Mouse (Mus musculus) lung, embryonic 15.5 days (tissue): ENCODE results near the gene Olfr1418. TPM values are rescaled to one million over a fixed set of nuclear protein-coding genes. Genes with fewer than 3 reads are reported as not detected.
"Not testable (repeated sequence)": the region's sequence is repeated elsewhere in the genome, so short reads cannot be mapped to it uniquely, and the experiment has no call there.

ENCODE experiments used
- ATAC-seq: fragments of 200-750 bp; cut with Nextera tagmentation; 2 replicates; pipeline ENCODE4 v1.8.0; 2017; ENCODE audit warnings: moderate number of reproducible peaks, borderline replicate concordance; ENCODE audit not compliant: low FRiP score, low TSS enrichment; ENCODE audit errors: extremely low read depth
- H3K27ac ChIP-seq: fragments of 300-500 bp; sonication (generic); 2 replicates; pipeline ENCODE4 v1.5.1; 2015; ENCODE audit warnings: moderate library complexity, mild to moderate bottlenecking, inconsistent platforms
- H3K27me3 ChIP-seq: fragments of 300-500 bp; sonication (generic); 2 replicates; pipeline ENCODE4 v1.6.1; 2015; ENCODE audit warnings: inconsistent platforms
- H3K36me3 ChIP-seq: fragments of 300-500 bp; sonication (generic); 2 replicates; pipeline ENCODE4 v1.6.1; 2015; ENCODE audit warnings: inconsistent platforms
- H3K4me1 ChIP-seq: fragments of 300-500 bp; sonication (generic); 2 replicates; pipeline ENCODE4 v1.6.1; 2015; ENCODE audit warnings: inconsistent platforms
- H3K4me2 ChIP-seq: fragments of 300-500 bp; sonication (generic); 2 replicates; pipeline ENCODE4 v1.6.1; 2015; ENCODE audit warnings: inconsistent platforms, mild to moderate bottlenecking, moderate library complexity
- H3K4me3 ChIP-seq: fragments of 300-500 bp; sonication (generic); 2 replicates; pipeline ENCODE4 v1.5.1; 2015; ENCODE audit warnings: mild to moderate bottlenecking, inconsistent platforms
- H3K9ac ChIP-seq: fragments of 300-500 bp; sonication (generic); 2 replicates; pipeline ENCODE4 v1.6.1; 2015; ENCODE audit warnings: inconsistent platforms
- H3K9me3 ChIP-seq: fragments of 300-500 bp; sonication (generic); 2 replicates; pipeline ENCODE4 v1.6.1; 2016; ENCODE audit warnings: inconsistent platforms
- WGBS: fragments of 180-500 bp; shearing (Covaris S2); methylation state at CpG from one replicate; pipeline ENCODE4 v1.1.7; 2015; 5-methylcytosine and 5-hydroxymethylcytosine counted together
- polyA plus RNA-seq: library from polyadenylated mRNA; unstranded; fragments of >200 nt; fragmentation: Nextera tagmentation; extraction: Ambion mirVana; gene quantifications from 2 replicates; pipeline ENCODE4 v1.2.1, GENCODE M21; 2015

Olfr1418 gene
- not detected in 2 replicates for polyA plus RNA-seq

DNA sequence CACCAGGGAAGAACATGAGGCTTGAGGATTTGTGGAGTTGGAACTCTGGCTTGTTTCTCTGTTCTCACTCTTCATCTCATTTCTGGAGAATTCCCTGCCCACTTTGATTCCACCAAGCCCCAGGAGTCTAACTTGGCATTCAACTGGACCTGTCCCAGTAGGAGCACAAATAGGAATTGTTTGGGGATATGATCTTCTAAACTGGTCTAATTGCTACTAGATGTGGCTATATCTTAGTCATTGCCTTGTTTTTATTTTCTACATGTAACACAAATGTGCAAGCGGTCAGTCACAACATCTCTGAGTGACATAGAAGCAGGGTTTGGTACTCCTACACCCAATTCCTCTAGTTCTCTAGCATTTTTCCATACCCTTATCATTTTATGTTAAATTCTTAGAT lies at the start of gene Olfr1418:
Gene Olfr1418, minus strand, starts transcription at position 101 of the 400 bp plus-strand sequence.
- Histone ChIP-seq H3K36me3 (no peaks in the 10 kb centered on the region), H3K4me2 (no peak within 1 kb of the TSS), H3K9me3 (no peaks in the 10 kb centered on the region), H3K4me1 (no peaks in the 10 kb centered on the region), H3K9ac (no peak within 1 kb of the TSS), H3K27me3 (no peaks in the 10 kb centered on the region), H3K4me3 (no peak within 1 kb of the TSS), H3K27ac (no peak within 1 kb of the TSS)
- 89% methylated on average over 1 of the region's 1 CpGs for WGBS
- no peak for ATAC-seq

DNA sequence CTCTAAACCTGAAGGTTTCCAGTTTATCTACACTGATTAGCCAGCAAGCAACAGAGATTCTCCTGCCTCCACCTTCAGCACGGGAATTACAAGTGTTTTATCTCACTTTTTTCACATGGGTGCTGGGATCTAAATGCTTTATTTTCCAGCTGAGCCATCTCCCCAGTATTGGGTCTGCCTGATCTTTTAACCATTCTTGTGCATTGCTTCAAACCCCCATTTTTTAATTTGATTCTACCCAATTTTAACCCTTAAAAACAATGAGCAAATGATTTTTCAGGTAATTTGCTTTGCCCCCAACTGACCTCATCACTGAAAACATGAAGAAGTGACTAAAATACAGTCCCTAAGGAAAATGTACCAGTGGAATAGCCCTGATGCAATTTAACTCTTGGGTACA lies 25.4 kb upstream of the Olfr1418 start, which contains the start of gene Olfr1420:
Gene Olfr1420, plus strand, starts transcription at position 301 of the 400 bp plus-strand sequence.
- Histone ChIP-seq H3K4me2 (no peak within 1 kb of the TSS), H3K27me3 (no peaks in the 10 kb centered on the region), H3K9me3 (no peaks in the 10 kb centered on the region), H3K4me3 (no peak within 1 kb of the TSS), H3K4me1 (no peaks in the 10 kb centered on the region), H3K36me3 (no peaks in the 10 kb centered on the region), H3K9ac (no peak within 1 kb of the TSS), H3K27ac (no peak within 1 kb of the TSS)
- ATAC-seq, result no peak
- 42% methylated on average over 1 of the region's 1 CpGs for WGBS

- not testable (repeated sequence) for H3K27me3 ChIP-seq, H3K4me2 ChIP-seq, H3K36me3 ChIP-seq, H3K9ac ChIP-seq, H3K27ac ChIP-seq, ATAC-seq, H3K4me3 ChIP-seq, H3K4me1 ChIP-seq, H3K9me3 ChIP-seq
- WGBS, result 46% methylated on average over 22 of the region's 22 CpGs
These were observed 17.5 kb upstream of the Olfr1418 start for GRCm38 (mm10) chr19:11878404-11878803.

DNA sequence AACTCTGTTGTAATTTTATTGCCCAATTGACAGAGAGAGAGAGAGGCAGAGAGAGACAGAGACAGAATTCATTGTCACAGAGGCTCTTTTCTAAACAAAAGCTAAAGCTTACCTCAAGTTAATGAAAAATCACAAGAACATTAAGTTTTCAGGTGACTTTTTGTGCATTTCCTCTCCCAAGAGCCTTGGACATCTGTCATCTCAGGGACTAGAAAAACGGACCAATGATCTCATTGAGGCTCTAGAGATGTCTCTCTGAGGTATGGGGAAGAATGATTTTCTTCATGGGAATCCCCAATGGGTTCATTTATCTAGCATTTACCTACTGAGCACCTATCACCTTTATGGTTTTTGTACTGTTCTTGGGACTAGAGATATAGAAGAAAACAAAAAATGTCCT lies 14.1 kb upstream of the Olfr1418 start, which contains the start of gene Olfr1419:
Gene Olfr1419, minus strand, starts transcription at position 101 of the 400 bp plus-strand sequence.
- Histone ChIP-seq H3K9ac (no peak within 1 kb of the TSS), H3K4me2 (no peak within 1 kb of the TSS), H3K27me3 (no peaks in the 10 kb centered on the region), H3K27ac (no peak within 1 kb of the TSS), H3K36me3 (no peaks in the 10 kb centered on the region), H3K9me3 (no peaks in the 10 kb centered on the region), H3K4me1 (no peaks in the 10 kb centered on the region), H3K4me3 (no peak within 1 kb of the TSS)
- no peak for ATAC-seq
- WGBS, result 38% methylated on average over 1 of the region's 1 CpGs

- H3K4me3 ChIP-seq, result no peak overlapping the region
- H3K36me3 ChIP-seq, result no peaks in the 10 kb centered on the region
- WGBS, result 79% methylated on average over 2 of the region's 2 CpGs
- no peak overlapping the region for H3K9ac ChIP-seq
- no peak overlapping the region for H3K4me2 ChIP-seq
- no peaks in the 10 kb centered on the region for H3K27me3 ChIP-seq
- no peaks in the 10 kb centered on the region for H3K9me3 ChIP-seq
- no peaks in the 10 kb centered on the region for H3K4me1 ChIP-seq
- no peak overlapping the region for H3K27ac ChIP-seq
- no peak for ATAC-seq
These were observed 7.0 kb upstream of the Olfr1418 start for GRCm38 (mm10) chr19:11867837-11868236.

DNA sequence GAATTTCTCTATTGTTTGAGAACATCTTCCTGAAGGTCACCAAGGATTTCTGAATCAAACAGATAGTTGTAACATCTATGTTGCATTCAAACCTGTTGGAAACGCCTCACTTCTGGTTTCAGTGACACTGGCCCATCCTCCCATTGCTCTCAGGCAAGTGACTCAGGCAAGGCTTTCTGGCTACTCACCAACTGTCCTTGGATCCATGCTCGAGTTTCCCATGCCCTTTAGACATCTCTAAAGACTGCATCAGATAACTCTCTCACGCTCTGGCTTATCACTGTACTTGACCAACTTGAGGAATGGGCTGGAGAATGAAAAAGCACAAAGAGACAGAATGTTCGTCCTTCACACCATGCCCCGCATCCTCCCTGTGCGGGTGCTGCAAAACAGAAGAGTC lies 4.4 kb downstream of the Olfr1418 start:
- Histone ChIP-seq H3K36me3 (no peaks in the 10 kb centered on the region), H3K4me3 (no peak overlapping the region), H3K9ac (no peak overlapping the region), H3K4me1 (no peaks in the 10 kb centered on the region), H3K4me2 (no peak overlapping the region), H3K27ac (no peak overlapping the region), H3K27me3 (no peaks in the 10 kb centered on the region), H3K9me3 (no peaks in the 10 kb centered on the region)
- 65% methylated on average over 6 of the region's 6 CpGs for WGBS
- ATAC-seq, result no peak

GRCm38 (mm10) chr19:11854821-11855220 lies 6.0 kb downstream of the Olfr1418 start:
- no peaks in the 10 kb centered on the region for H3K4me1 ChIP-seq
- no peak overlapping the region for H3K27ac ChIP-seq
- 82% methylated on average over 2 of the region's 2 CpGs for WGBS
- no peak overlapping the region for H3K4me3 ChIP-seq
- no peaks in the 10 kb centered on the region for H3K27me3 ChIP-seq
- no peak overlapping the region for H3K9ac ChIP-seq
- no peaks in the 10 kb centered on the region for H3K9me3 ChIP-seq
- ATAC-seq, result no peak
- H3K4me2 ChIP-seq, result no peak overlapping the region
- no peaks in the 10 kb centered on the region for H3K36me3 ChIP-seq

DNA sequence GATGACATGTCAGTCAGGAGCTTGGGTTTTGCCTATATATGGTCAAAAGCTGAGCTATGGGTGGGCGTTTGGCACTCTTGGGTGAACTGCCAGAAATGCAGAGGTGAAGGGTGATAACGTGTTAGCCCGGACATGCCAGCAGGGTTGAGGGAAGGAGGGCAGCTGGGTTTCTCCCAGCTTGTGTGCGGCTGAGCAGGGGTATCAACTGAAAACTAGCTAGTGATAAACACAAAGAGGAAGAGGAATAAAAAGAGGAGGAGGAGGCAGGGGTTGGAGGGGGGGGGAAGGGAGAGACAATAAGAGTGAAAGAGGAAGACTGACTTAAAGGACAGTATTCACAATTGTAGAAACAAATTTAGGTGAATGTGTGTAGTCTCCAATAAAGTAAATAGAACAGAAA lies 8.2 kb downstream of the Olfr1418 start:
- ATAC-seq, result no peak
- no peaks in the 10 kb centered on the region for H3K36me3 ChIP-seq
- H3K9me3 ChIP-seq, result no peaks in the 10 kb centered on the region
- H3K27ac ChIP-seq, result no peak overlapping the region
- WGBS, result 42% methylated on average over 4 of the region's 4 CpGs
- no peaks in the 10 kb centered on the region for H3K4me1 ChIP-seq
- no peak overlapping the region for H3K9ac ChIP-seq
- H3K4me2 ChIP-seq, result no peak overlapping the region
- no peaks in the 10 kb centered on the region for H3K27me3 ChIP-seq
- no peak overlapping the region for H3K4me3 ChIP-seq

DNA sequence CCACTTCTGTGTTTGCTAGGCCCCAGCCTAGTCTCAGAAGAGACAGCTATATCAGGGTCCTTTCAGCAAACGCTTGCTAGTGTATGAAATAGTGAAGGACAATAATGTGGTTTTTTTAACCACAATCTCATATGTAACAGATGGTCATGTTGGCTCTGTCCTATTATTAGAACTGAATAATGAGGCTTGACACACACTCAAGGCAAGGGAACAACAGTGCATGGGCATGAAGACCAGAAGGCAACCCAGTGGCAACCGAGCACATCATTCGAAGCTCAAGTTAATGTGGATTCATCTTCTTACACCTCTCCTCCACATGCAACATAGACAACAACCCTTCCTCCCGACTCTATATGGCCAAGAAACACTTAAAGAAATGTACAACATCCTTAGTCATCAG lies 14.5 kb downstream of the Olfr1418 start:
- no peak overlapping the region for H3K4me3 ChIP-seq
- no peaks in the 10 kb centered on the region for H3K27me3 ChIP-seq
- ATAC-seq, result no peak
- H3K4me2 ChIP-seq, result no peak overlapping the region
- H3K9ac ChIP-seq, result no peak overlapping the region
- no peak overlapping the region for H3K27ac ChIP-seq
- H3K9me3 ChIP-seq, result no peaks in the 10 kb centered on the region
- no peaks in the 10 kb centered on the region for H3K4me1 ChIP-seq
- H3K36me3 ChIP-seq, result no peaks in the 10 kb centered on the region
- WGBS, result 79% methylated on average over 4 of the region's 4 CpGs

DNA sequence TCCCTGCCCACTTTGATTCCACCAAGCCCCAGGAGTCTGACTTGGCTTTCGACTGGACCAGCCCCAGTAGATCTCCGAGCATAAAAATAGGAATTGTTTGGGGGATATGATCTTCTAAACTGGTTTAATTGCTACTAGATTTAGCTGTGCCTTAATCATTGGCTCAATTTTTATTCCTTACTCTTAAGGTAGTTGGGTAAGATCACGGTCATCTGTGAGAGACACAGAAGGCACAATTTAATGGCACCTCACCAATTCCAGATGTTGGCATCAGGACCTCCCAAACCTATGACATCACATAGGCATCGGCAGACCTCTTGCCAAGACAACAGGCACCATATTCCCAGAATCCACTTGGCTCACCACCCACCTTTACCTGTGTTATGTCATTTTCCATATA lies 21.7 kb downstream of the Olfr1418 start, which contains the start of gene Olfr1417:
Gene Olfr1417, minus strand, starts transcription at position 101 of the 400 bp plus-strand sequence.
- no peak within 1 kb of the TSS for H3K27ac ChIP-seq
- no peaks in the 10 kb centered on the region for H3K4me1 ChIP-seq
- H3K9me3 ChIP-seq, result no peaks in the 10 kb centered on the region
- H3K4me3 ChIP-seq, result no peak within 1 kb of the TSS
- H3K4me2 ChIP-seq, result no peak within 1 kb of the TSS
- H3K36me3 ChIP-seq, result no peaks in the 10 kb centered on the region
- WGBS, result 84% methylated on average over 4 of the region's 4 CpGs
- H3K27me3 ChIP-seq, result no peaks in the 10 kb centered on the region
- H3K9ac ChIP-seq, result no peak within 1 kb of the TSS
- no peak for ATAC-seq

- H3K4me2 ChIP-seq, result no peak overlapping the region
- H3K27ac ChIP-seq, result no peak overlapping the region
- H3K9me3 ChIP-seq, result no peaks in the 10 kb centered on the region
- ATAC-seq, result no peak
- no peaks in the 10 kb centered on the region for H3K36me3 ChIP-seq
- H3K4me3 ChIP-seq, result no peak overlapping the region
- WGBS, result 34% methylated on average over 4 of the region's 4 CpGs
- peaks cover under 1% of the 10 kb centered on the region; the same call in 1 of the 2 replicates for H3K27me3 ChIP-seq
- no peak overlapping the region for H3K9ac ChIP-seq
- peaks cover 7% of the 10 kb centered on the region; the same call in 1 of the 2 replicates for H3K4me1 ChIP-seq
These were observed 37.4 kb downstream of the Olfr1418 start for GRCm38 (mm10) chr19:11823346-11824065.

GRCm38 (mm10) chr19:11820211-11820610 lies 40.7 kb downstream of the Olfr1418 start:
- WGBS, result 24% methylated on average over 6 of the region's 6 CpGs
- peaks cover 8% of the 10 kb centered on the region; the same call in 1 of the 2 replicates for H3K27me3 ChIP-seq
- H3K36me3 ChIP-seq, result no peaks in the 10 kb centered on the region
- H3K27ac ChIP-seq, result no peak overlapping the region
- peak overlapping the region; percentile 93 for H3K4me2 ChIP-seq
- no peaks in the 10 kb centered on the region for H3K9me3 ChIP-seq
- no peak for ATAC-seq
- H3K4me1 ChIP-seq, result peaks cover 16% of the 10 kb centered on the region
- H3K4me3 ChIP-seq, result peak overlapping the region; percentile 76; the same call in 1 of the 2 replicates
- H3K9ac ChIP-seq, result no peak overlapping the region
